Mouse (Mus musculus): ENCODE measurements at regions not wholly inside any gene's neighbourhood (a gene's known extent, or its start where the extent isn't known, plus 50 kb on each side); places are given as distances from the start of the nearest gene placed in this dataset.
"Not testable (repeated sequence)": the region's sequence is repeated elsewhere in the genome, so short reads cannot be mapped to it uniquely, and the experiment has no call there.

DNA sequence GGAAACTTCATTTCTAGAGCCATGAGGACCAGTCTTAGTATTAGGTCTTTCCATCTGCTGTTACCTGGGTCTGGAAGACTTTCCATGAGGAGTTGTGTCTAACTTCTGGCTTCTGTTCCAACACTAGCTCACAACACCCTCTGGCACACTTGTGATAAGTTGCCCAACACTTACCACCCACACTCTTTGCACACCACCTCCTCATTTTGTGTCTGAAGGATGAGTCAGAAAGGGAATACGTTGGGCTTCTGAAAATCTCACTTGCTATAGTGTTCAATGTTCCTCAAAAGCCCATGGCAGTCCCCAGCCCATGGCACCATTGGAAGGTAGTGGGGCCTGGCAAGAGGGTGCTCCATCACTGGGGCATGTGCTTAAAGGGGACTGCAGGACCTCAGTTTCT, 161.5 kb downstream of the Cartpt start:
- no peak for DNase-seq (ENCODE audit: low spot score)

DNA sequence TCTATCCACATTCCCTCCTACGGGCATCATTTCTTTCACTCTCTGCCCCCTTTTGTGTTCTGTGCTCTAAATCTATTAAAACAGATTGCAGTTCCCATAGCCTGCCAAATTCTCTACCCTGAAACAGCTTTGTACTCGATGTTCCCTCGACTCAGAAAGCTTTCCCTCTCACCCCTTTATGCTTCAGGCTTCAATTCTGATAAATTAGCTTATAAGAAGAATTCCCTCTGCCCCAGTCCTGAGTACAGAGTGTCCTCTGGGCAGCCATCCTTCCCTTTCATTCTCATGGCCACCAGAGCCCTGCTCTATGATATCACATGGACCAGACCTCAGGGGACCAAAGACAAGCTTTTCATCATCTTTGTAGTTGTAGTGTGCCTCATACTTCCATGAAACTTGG, 163.6 kb downstream of the Cartpt start:
- DNase-seq (ENCODE audit: low spot score): no peak

DNA sequence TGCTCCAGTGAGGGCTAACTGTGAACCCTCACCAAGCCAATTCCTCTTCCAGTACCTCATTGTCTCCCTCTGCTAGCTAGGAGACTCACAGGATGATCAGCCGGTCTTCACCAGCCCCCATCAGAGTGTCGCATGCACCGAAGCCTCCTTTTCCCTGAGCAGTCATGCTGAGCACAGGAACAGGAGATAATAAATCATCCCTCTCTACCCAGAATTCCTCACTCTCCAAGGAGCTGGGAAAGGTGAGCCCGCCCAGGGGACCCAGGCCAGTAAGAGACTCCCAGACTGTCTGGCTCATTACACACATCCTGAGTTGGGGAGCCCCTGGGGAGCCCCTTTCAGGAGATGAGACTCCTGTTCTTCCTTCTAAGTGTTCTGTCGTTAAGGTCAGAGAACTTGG, 171.7 kb downstream of the Cartpt start:
- DNase-seq (ENCODE audit: low spot score): no peak

DNA sequence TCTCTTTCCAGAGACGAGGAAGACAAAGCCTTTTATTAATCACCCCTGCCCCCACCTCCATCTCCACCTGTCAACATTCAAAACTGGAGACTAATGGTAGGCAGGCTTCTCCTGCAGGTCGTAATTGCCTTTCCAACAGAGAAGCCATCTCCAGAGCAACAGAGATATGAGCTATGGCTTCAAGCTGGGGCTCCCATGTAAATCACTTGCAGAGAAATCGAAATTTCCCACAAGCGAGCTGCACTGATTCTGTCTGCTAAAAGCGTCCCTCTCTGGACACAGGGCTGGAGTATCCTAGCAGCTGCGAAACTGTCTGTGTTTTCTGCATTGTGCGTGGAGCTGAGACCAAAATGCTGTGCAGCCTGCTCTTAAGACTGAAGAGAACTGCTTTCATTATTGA, 176.6 kb downstream of the Cartpt start:
- no peak for DNase-seq (ENCODE audit: low spot score)

DNA sequence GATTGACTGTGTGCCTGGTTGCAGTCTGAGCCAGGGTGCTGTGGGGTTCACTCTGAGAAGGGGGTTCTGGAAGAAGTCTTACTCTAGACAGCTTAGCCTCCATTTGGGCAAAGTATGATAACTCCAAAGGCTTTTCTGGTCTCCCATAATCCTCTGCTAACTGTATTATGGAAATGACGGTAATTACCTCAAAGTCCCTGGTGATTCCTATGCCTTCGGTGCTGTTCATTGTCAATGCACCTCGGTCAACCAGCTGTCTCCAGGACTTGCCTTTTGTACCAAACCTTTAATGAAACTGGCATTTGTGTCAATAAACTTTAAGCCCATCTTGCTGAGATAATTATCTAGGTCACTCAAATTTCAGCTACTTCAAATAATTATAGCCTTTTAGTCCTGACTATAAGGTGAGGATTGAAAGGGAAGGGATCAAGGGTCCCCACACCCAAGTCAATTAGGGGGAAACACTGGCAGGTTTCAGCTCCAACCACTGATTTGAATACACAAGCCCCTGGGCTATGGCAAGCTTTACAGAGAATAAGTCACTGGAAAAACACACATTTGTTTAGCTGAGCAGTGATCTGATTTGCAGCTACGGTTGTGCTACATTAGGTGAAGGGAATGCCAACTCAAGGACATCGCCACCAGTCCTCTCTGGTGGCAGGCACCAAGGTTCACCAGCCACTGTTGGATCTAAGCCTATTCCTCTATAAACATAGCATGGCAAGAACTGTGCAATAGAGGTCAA, 177.5 kb downstream of the Cartpt start:
- DNase-seq (ENCODE audit: low spot score): no peak

DNA sequence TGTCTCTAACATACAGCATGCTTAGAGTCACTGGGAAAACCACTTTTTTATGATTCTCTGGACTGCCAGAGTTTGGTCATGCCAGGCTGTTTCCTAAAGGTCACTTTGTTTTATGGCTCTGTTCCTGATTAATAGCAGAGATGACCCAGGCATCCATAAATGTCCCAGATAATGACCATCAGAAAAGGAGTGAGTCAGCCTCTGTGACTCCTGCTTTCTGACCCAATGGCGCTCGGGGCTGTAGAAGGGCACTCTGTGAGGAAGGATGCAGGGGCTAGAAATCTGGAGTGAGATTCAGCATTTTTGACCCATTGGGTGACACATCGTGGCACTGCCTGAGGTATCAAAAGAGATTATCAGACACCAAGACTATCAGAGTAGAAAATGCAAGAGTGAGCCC, 180.3 kb downstream of the Cartpt start:
- DNase-seq (ENCODE audit: low spot score): no peak

DNA sequence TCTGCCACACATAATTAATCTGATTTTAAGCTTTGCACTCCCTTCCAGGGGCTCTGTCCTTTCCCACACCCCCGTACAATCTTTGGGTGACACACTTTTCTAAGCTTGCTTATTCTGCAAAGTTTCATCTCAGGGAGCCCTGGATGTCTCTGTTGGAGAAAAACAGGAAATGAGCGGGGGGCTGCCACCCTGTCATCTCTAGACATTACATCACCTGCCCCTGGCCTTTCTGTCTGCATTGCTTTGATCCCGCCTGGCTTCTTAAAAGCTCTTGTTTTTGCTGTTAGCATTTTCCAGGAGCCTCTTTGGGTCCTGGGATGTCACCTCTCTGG, 180.2 kb upstream of the Map1b start:
- no peak for DNase-seq (ENCODE audit: low spot score)

DNA sequence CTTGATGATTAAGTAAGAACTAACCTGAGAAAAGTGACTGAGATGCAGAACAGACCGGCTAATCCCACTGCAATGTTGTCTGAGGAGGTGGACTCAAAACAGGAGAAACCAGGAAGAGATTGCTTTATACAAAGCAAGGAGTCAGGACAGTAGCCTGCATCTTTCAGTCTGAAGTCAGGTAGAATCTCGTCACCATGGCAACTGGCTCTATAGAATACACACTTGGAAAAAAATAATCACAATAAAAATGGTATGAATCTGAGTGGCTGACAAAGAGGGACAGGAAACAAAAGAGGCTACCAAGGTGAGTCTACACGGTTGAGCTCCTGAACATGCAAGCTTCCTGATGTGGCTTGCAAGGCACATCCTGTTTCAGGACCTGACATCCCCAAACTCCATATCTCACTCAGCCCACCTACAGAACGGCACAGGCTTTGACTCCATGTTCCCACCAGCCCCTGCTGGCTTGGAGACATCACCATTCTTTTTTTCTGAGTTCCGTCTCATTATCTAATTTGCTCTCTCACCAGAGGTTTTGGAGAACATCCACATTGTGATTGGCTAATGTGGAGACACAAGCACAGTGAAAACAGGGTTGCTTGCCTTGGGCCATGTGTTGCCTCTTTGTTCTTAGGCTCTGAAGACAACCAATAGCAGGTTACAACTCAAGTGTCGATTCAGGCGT, 179.7 kb upstream of the Map1b start:
- no peak for DNase-seq (ENCODE audit: low spot score)

DNA sequence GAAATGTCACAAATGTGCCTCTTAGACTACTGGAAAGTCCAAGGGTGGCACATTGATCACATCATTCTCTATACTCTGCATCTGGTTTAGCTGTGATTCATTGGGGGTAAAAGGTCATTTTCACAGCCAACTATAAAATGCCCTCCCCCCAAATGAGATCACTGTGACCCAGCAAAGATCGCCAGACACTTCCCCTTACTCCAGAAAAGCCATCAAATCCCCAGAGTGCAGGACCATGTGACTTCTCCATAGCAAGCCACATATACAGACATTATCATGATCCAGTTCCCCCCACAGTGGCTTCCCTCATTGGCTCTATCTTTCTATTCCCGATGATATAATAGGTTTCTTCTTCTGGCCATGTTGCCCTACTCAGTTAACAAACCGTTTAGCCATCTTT, 163.6 kb upstream of the Map1b start:
- DNase-seq (ENCODE audit: low spot score): no peak

DNA sequence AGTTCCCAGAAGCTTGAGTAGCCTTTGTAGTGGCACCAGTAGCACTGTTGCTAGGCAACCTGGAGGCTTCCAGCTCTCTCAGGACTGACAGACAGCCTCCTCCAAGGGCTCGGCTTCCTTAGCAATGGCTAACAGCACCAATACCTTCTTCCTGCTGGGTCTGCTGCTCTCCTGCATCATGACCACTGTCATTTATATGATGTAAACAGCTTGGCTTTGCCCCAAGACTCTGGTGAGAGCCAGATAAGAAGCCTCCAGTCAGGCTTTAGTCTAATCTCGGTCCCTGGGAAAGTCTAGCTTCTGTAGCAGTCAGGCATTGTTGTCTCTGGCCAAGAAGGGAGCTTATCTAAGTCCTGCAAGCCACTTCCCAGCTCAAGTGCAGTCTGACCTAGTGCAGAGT, 163.1 kb upstream of the Map1b start:
- DNase-seq (ENCODE audit: low spot score): no peak

DNA sequence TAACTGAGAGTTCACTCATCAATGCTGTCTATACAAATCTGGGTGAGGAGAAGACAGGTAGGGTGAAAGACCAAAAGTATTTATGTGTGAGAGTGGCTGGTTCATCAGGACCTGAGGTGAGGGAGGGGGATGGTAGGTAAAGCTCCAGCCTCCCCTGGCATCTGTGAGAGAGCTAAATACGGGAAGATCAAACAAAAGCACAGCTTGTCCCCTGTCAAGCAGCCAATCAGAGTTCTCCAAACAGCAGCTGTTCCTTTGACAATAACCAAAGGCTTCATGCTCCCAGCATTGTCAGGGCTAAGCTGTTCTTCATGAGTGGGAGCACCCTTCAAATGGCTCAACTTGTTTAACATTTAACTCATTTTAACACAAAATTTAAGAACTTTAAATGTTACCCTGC, 160.1 kb upstream of the Map1b start:
- no peak for DNase-seq (ENCODE audit: low spot score)

DNA sequence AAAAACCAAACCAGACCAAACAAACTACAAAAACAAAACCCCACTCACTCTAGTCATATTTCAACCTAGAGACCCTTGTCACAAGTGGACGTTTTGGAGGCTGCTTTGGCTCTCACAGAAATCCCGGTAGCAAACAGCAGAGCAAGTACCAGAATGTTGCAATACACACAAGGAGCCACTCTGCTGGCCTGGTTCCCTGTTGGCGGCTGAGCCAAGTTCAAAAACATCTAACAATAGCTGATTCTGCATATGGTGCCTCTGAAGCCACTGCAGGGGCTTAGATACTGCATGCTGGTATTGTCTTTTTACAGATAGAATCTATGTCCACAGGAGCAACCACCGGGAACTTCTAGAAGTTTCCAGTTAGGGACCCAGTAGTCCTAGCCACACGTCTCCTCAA, 159.6 kb upstream of the Map1b start:
- DNase-seq (ENCODE audit: low spot score): no peak

DNA sequence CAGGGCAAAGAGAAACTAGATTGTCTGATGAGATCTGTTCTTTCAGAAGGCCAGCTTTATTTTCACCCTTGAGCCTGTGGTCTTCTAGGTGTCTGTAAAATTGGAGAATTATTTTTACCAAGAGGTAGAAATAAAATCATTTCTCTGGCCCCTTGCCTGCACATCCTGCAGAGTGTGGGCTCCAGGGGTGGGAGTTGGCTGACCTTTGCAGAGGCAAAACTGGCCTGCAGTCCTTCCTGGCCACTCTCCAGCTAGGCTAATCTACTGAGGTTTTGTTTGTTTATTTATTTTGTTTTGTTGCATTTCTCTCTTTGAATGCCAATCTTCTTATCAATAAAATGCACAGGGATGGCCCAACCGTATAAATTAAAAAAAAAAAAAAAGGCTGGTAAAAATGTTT, 156.4 kb upstream of the Map1b start:
- DNase-seq (ENCODE audit: low spot score): no peak

DNA sequence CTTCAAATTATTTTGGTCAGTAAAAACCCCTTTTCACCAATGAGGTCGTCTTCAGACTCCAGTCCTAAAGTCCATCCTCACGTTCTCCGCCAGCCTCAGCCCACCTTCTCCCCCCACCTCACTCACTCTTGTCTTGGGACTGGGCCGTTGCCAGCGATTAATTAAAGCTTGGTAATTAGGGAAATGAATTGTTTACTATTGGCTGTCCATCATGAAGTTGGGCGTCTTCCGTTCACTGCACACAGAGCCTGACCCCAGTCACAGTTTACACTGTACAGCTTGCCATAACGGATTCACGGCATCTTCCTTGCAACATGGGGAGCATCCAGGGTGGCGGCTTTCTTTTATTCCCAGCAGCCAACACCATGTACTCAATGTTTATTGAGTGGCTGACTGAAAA, 155.4 kb upstream of the Map1b start:
- DNase-seq (ENCODE audit: low spot score): no peak

DNA sequence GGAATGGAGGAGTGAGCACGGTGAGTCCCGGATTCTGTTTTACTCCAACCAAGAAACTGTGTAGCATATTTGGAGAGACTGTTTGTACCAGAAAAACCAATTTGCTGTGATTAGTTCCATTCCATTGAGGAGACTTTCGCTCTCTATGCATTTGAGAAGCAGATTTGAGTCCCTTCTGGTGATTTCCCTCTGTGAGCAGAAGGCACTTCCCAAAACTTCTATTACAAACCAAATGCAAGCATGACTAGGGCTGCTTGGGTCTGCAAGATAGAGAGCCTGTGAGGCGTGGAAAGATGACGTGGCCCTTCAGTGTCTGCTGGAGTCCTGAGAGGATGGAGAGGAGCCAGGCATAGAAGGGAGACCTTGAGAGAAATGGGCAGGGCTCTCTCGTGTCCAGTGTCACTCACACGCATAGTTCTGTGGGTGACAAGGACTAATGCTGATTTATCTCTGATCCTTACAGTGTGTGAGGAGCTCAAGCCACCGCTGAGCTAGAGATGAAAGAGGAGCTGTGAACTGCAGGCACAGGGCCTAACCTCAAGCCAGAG, 153.7 kb upstream of the Map1b start:
- no peak for DNase-seq (ENCODE audit: low spot score)

DNA sequence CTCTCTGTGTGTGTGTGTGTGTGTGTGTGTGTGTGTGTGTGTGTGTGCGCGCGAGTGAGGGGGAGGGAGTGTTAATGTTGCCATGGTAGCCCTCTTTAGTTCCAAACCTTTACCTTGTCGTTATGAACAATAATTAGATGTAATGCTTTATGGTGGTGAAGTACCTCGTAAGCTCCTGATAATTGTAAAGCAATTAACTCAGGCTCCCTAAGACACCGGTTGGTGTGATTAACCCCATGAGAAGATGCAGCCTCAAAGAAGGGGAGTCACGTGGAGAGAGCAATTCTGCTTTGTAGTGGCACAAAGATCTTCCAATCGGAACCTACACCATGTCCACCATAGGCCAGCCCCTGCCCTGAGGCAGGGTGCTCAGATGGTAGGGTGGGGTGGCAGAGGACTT, 152.3 kb upstream of the Map1b start:
- no peak for DNase-seq (ENCODE audit: low spot score)

DNA sequence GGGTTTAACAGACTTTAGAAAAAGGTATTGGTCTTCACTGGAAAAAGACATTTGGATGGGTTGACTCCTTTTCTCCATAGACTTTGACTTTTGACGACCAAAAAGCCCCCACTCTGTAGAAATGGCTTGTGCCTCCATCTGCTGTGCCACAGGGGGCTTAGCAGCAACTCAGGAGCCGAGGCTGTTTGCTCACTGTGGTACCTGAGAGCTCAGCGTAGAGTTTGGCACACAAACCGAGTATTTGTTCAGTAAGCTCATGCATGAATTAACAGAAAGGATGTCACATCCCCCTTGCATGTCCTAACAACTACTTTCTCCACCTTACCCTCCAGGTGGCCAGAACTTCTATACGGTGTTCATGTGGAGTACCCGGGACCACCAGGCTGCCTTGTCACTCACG, 149.7 kb upstream of the Map1b start:
- DNase-seq (ENCODE audit: low spot score): no peak

DNA sequence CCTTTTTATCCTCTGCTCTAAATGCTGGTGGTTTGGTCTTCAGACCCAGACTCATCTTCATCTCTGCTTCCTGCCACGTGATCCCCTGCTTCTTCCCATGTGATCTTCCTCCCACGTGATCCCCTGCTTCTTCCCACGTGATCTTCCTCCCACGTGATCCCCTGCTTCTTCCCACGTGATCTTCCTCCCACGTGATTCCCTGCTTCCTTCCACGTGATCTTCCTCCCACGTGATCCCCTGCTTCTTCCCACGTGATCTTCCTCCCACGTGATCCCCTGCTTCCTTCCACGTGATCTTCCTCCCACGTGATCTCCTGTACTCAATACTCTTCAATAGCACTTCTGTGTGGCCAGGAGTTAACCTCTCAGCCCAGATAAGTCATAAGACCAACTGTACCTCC, 147.1 kb upstream of the Map1b start:
- not testable (repeated sequence) for DNase-seq (ENCODE audit: low spot score)

DNA sequence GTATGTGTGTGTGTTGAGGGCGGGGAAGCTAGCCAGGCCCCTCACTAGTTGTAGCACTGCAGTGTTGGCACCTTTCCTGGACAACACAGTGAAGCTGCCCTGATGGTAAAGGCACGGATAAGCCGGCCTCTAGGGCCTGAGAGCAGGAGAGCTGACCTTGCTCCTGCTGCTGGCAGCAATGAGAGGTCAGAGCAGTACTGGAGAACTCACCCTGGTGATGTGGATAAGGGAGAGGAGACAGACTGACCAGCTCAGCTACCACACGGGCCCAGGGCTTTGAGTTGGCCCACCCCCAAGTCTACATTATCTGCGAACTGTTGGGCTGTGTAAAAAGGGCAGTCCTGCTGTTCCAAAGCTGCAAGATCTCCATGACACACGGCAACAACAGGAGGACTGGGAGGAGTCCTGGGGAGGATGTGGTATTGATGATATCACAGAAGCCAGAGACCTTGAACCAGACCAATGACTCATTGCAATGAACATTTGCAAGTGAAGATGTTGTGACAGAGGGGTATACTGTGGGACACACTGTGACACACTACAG, 131.4 kb upstream of the Map1b start:
- DNase-seq (ENCODE audit: low spot score): no peak

DNA sequence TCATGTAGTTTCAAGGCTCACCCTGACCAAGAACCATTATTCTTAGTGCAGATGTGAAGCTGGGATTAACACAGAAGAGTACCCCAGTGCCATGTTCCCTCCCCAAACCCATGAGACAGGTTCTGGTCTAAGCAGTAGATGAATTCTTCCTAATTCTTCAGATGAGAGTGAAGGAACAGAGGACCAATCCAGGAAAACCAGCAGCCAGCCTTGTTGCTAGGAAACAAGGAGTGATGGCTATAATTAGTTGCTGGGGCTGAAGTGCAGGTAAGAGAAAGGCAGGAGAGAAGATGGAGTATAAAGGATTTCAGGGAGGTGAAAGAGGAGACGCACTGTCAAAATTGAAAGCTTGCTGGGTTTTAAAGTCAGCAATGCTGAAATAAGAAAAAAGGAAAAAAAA, 128.4 kb upstream of the Map1b start:
- no peak for DNase-seq (ENCODE audit: low spot score)

DNA sequence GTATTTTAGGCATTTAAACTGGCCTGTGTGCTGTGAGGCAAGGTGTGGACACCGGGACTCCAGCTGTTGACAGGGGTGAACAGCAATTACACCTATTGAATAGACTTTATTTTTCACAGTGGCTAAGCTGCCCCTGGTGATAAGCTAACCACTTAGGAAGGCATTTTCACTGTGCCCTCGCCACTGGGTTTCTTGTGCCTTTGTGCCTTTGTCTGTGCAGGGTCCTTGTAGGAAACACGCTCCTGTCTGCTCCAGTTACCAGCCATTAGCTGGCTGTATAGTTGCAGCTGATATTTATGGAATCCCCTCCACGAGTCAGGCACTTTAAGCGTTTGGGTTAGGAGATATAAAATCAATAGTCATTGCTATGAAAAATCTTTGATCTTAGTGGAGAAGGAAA, 126.5 kb upstream of the Map1b start:
- no peak for DNase-seq (ENCODE audit: low spot score)

DNA sequence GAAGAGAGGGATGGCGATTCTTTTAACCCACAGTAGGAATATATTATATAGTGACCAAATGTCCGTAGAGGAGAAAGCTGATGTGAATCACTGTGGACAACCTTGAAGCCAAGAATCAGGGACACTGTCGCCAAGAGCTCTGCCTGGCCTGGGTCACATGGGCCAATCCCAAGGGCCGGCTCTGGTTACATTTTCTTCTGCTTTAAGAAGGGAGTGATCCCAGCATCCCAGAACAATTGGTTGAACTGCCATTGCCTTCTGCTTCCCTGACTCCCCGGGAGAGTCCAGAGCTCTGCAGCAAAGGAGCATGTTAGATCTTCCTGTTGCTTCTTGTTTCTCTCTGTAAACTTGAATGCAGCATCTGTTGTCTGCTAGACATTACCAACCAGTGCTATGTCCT, 126.0 kb upstream of the Map1b start:
- DNase-seq (ENCODE audit: low spot score): no peak

DNA sequence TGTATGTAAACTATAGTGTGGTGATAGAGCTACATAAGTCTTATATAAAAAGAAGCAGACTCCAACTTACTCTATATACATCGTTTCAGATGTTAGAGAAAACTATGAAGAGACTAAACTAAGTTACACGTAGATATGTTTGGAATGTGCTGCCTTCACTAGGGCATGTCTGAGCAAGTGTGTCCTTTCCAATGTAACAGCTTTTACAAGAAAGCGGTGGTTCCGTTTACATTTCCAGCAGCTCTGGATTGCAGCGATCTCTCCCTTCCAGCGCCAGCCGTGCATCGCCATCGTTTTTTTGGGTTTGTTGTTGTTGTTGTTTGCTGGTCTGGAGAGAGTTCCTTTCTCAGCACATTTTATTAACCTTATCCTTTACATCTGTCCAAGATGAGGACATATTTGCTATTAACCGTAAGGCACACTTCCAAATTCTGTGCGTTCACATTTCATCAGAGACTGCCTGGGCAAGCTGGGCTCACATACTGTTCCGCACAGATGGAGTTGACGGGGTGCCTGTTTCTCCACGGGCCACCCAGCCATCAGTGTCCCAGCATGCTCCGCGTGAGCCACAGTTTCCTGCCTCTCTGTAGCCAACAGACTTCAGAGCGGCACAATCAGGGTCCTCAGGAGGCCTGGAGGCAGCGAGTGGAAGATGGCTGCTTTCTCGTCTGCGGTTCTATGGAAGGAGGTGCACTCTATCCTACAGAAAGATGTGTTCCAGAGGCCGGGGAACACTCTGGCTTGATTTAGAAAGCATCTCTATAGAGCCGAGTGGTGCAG, 125.2 kb upstream of the Map1b start:
- DNase-seq (ENCODE audit: low spot score): no peak
